ENCODE assay signal across 9 mouse cellular contexts in genomic region chr8:120548313-120548761, GRCm38 (mm10). TPM values are rescaled to one million over a fixed set of nuclear protein-coding genes. Genes with fewer than 3 reads are reported as not detected.
DNase-seq lines count a peak whose midpoint lies in the region; ATAC-seq and TF ChIP-seq lines count a peak whose summit lies in the region.
"Had no signal": no experiment of that assay in that cellular context is flagged by ENCODE, and none has a peak within 500 bp of the region (broad histone marks: within the 10 kb centered on the region; RNA-seq: fewer than 3 reads in every experiment).

No protein-coding gene starts in this region.

- DNase-seq in left cerebral cortex, adult 2 months (ENCODE audit: extremely low spot score in 1 of 2, low spot score in 2 of 2) = peak in 1 of 2 experiments; percentile 53
- no peak for DNase-seq in left cerebral cortex, postnatal 10 days (ENCODE audit: extremely low spot score in 1 of 2, low spot score in 2 of 2)
- no peak for DNase-seq in embryonic facial prominence, embryonic 10.5 days (ENCODE audit: low spot score)
- no peak for DNase-seq in adrenal gland, postnatal 10 days
- DNase-seq in adrenal gland, postnatal 25 days = no peak
- no peak for DNase-seq in spleen, postnatal 10 days (ENCODE audit: low spot score in 2 of 2)

- H3K4me2 ChIP-seq in hindbrain, embryonic 16.5 days (ENCODE audit: low read length) = peak overlapping the region; percentile 9; the same call in 1 of the 2 replicates
- H3K4me2 ChIP-seq in neural tube, embryonic 15.5 days = peak overlapping the region; percentile 29

- intact Hi-C loops in left cerebral cortex, adult 2 months (cut with DNase I) = no loop called here
- intact Hi-C loops in left cerebral cortex, postnatal 10 days (cut with DNase I) = no loop called here

- H3K27me3 ChIP-seq in embryonic facial prominence, embryonic 10.5 days (replicated peaks; ENCODE audit: low read depth, poor library complexity, severe bottlenecking) = peaks cover 14% of the 10 kb centered on the region
- no peaks in the 10 kb centered on the region for H3K27me3 ChIP-seq in hindbrain, embryonic 16.5 days (replicated peaks; ENCODE audit: control insufficient read depth, insufficient read depth, low read length)
- H3K27me3 ChIP-seq in neural tube, embryonic 15.5 days (replicated peaks) = no peaks in the 10 kb centered on the region
- H3K27me3 ChIP-seq: Patski had no signal

- peaks cover 3% of the 10 kb centered on the region for H3K36me3 ChIP-seq in embryonic facial prominence, embryonic 10.5 days (replicated peaks)
- H3K36me3 ChIP-seq in hindbrain, embryonic 16.5 days (ENCODE audit: control insufficient read depth, insufficient read depth, low read length) = no peaks in the 10 kb centered on the region
- no peaks in the 10 kb centered on the region for H3K36me3 ChIP-seq in neural tube, embryonic 15.5 days

- peaks cover 100% of the 10 kb centered on the region for H3K4me1 ChIP-seq in embryonic facial prominence, embryonic 10.5 days
- H3K4me1 ChIP-seq in hindbrain, embryonic 16.5 days (ENCODE audit: control insufficient read depth, insufficient read depth, low read depth, low read length) = peaks cover 61% of the 10 kb centered on the region
- peaks cover 86% of the 10 kb centered on the region for H3K4me1 ChIP-seq in neural tube, embryonic 15.5 days

- 56% methylated on average over 16 of the region's 16 CpGs for WGBS in embryonic facial prominence, embryonic 10.5 days
- 19% methylated on average over 16 of the region's 16 CpGs for WGBS in hindbrain, embryonic 16.5 days
- 31% methylated on average over 16 of the region's 16 CpGs for WGBS in neural tube, embryonic 15.5 days

- no peak for ATAC-seq in hindbrain, embryonic 16.5 days
- ATAC-seq in neural tube, embryonic 15.5 days (ENCODE audit: low FRiP score) = no peak
- ATAC-seq: Patski had no signal

- peak overlapping the region; percentile 72 for H3K27ac ChIP-seq in left cerebral cortex, adult 2 months
- peak overlapping the region; percentile 57 for H3K27ac ChIP-seq in embryonic facial prominence, embryonic 10.5 days (replicated peaks)
- peak overlapping the region; percentile 19 for H3K27ac ChIP-seq in hindbrain, embryonic 16.5 days (ENCODE audit: low read depth, low read length)
- peak overlapping the region; percentile 75 for H3K27ac ChIP-seq in neural tube, embryonic 15.5 days (replicated peaks)

- H3K9me3 ChIP-seq in embryonic facial prominence, embryonic 10.5 days = no peaks in the 10 kb centered on the region
- H3K9me3 ChIP-seq in hindbrain, embryonic 16.5 days (ENCODE audit: control insufficient read depth, low read length) = no peaks in the 10 kb centered on the region
- H3K9me3 ChIP-seq in neural tube, embryonic 15.5 days (replicated peaks) = no peaks in the 10 kb centered on the region

- peak overlapping the region; percentile 3; the same call in 1 of the 2 replicates for H3K9ac ChIP-seq in hindbrain, embryonic 16.5 days (ENCODE audit: low read depth, low read length)
- H3K9ac ChIP-seq in neural tube, embryonic 15.5 days (replicated peaks) = peak overlapping the region; percentile 20

- H3K4me3 ChIP-seq in left cerebral cortex, adult 2 months = peak overlapping the region; percentile 13; the same call in 1 of the 2 replicates
- H3K4me3 ChIP-seq in embryonic facial prominence, embryonic 10.5 days = peak overlapping the region; percentile 19; the same call in 1 of the 2 replicates
- H3K4me3 ChIP-seq in hindbrain, embryonic 16.5 days (ENCODE audit: low read length) = no peak overlapping the region
- no peak overlapping the region for H3K4me3 ChIP-seq in neural tube, embryonic 15.5 days (replicated peaks)

- no peak for TF ChIP-seq CTCF in left cerebral cortex, adult 2 months (IDR thresholded peaks at IDR 0.05)

RNA-seq across cellular contexts. Expression of gene Gins2, which starts 40.8 kb away (rescaled TPM):
- 1 to 10 TPM; 1.0 to 2.9 TPM for total RNA-seq in left cerebral cortex, adult 2 months (2021)
- 1 to 10 TPM; 2.3 to 2.9 TPM for total RNA-seq in left cerebral cortex, postnatal 10 days (2021)
- polyA plus RNA-seq in embryonic facial prominence, embryonic 10.5 days (2016; fragmentation: Nextera tagmentation; extraction: Ambion mirVana) = 156 TPM in 2 replicates
- 20.6 and 22.0 TPM in 2 replicates for polyA plus RNA-seq in hindbrain, embryonic 16.5 days (2015; fragmentation: Nextera tagmentation; extraction: Ambion mirVana)
- polyA plus RNA-seq in neural tube, embryonic 15.5 days (2015; fragmentation: Nextera tagmentation; extraction: Ambion mirVana) = 15.9 and 38.9 TPM in 2 replicates
- total RNA-seq in adrenal gland, postnatal 10 days (2021) = 10 to 100 TPM; 18.6 to 19.0 TPM
- total RNA-seq in adrenal gland, postnatal 25 days (2021) = 12.2 and 12.4 TPM in 2 replicates

Comparison
In these comparisons a context has a peak if more than half of its experiments do, and no peak if none do; other contexts are left out.
1. H3K27ac ChIP-seq: peak in every context shown above with its lines; median percentile 75 in neural tube, embryonic 15.5 days; 72 in left cerebral cortex, adult 2 months; 57 in embryonic facial prominence, embryonic 10.5 days; 19 in hindbrain, embryonic 16.5 days.
2. H3K4me3 ChIP-seq: peak in left cerebral cortex, adult 2 months (single experiment) and embryonic facial prominence, embryonic 10.5 days (single experiment); none in hindbrain, embryonic 16.5 days (single experiment) and neural tube, embryonic 15.5 days (single experiment).